Mouse (Mus musculus): ENCODE results near the gene Cd9.

DNA sequence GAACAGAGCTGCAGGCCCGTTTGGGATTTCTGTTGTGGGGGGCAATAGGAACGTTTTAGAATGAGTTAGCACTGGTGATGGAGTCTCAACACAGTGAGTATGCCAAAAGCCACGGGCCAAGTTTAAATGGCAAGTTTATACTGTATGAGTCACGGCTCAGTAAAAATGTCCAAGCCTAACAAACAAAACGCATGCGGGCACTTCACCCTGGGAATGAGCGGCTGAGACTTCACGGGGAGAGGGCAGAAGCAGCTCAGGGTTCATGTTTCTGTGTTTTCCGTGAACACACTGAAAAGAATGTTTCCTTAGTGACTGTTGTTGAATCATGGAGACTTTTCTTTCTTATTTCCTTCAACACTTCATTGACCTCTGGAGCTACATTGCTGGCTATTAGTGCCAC is 81.3 kb downstream of the Cd9 start:
- no peak for TF ChIP-seq CTCF (IDR thresholded peaks at IDR 0.05; ENCODE audit: control insufficient read depth, insufficient read depth, insufficient replicate concordance, low read depth, low read length)
- no peak for TF ChIP-seq POLR2A (IDR thresholded peaks at IDR 0.05; ENCODE audit: control insufficient read depth, low read depth, low read length)

Measured in testis, adult 2 months (tissue).